Mouse (Mus musculus): ENCODE measurements around the gene Vwa8. TPM values are rescaled to one million over a fixed set of nuclear protein-coding genes. Genes with fewer than 3 reads are reported as not detected.

The Vwa8 gene
- polyA plus RNA-seq, 1 experiment from 2014 or later: 6.0 TPM

DNA sequence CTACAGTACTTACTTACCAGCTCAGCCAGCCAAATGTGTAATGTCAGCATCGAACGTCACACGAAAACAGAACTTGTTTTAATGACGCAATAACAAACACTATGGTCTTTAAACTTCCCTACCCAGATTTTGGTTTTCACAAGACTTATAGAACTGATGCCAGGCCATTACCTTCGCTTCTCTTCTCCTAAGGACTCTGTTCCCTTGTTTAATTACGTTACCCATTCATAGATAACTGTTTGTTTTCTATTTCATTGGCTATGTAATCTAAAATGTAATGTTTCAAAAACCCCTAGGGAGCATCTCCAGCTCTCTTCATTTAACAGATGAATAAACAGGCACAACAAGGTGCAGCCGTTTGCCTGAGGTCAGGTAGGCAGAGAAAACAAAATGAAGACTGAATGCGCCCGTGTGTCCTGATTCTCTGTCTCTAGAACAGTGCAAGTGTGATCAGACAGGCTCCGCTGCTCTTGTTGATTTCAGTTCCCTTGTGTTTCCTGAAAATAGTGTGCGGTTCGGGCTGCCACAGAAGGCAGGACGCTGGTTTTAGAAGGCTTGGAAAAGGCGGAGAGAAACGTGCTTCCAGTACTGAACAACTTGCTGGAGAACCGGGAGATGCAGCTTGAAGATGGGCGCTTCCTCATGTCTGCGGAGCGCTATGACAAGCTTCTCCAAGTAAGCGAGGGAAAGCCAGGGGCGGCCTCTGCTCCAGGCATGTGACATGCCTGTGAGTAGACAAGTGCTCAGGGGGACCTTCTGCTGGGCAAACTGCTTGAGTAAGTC is 76.1 kb downstream of the Vwa8 start:
- Histone ChIP-seq H3K27ac (no peak overlapping the region), H3K4me2 (no peak overlapping the region), H3K27me3 (no peaks in the 10 kb centered on the region), H3K9ac (no peak overlapping the region), H3K4me3 (replicated peaks) (no peak overlapping the region), H3K4me1 (replicated peaks) (no peaks in the 10 kb centered on the region), H3K9me3 (replicated peaks) (no peaks in the 10 kb centered on the region), H3K36me3 (0 out of 2 replicates have a peak, but pooled peaks cover 4% of the 10 kb centered on the region)
- 72% methylated on average over 21 of the region's 21 CpGs for WGBS (ENCODE audit: insufficient replicate concordance)
- no peak for DNase-seq
- no peak for ATAC-seq (ENCODE audit: low read depth)

- WGBS (ENCODE audit: insufficient replicate concordance): 55% methylated on average over 2 of the region's 2 CpGs
- ATAC-seq (ENCODE audit: low read depth): no peak
- no peak overlapping the region for H3K9ac ChIP-seq
These were observed 83.2 kb downstream of the Vwa8 start for GRCm38 (mm10) chr14:78932094-78932493.

GRCm38 (mm10) chr14:78933399-78933798 is 84.5 kb downstream of the Vwa8 start:
- H3K9ac ChIP-seq: no peak overlapping the region
- no peak overlapping the region for H3K4me3 ChIP-seq (replicated peaks)
- H3K4me2 ChIP-seq: no peak overlapping the region
- 0 out of 2 replicates have a peak, but pooled peaks cover 3% of the 10 kb centered on the region for H3K36me3 ChIP-seq
- DNase-seq (no peak), ATAC-seq (ENCODE audit: low read depth) (no peak)
- H3K4me1 ChIP-seq (replicated peaks): no peaks in the 10 kb centered on the region
- 76% methylated on average over 8 of the region's 8 CpGs for WGBS (ENCODE audit: insufficient replicate concordance)
- no peaks in the 10 kb centered on the region for H3K9me3 ChIP-seq (replicated peaks)
- no peak overlapping the region for H3K27ac ChIP-seq
- H3K27me3 ChIP-seq: no peaks in the 10 kb centered on the region

More at GRCm38 (mm10) chr14:78932094-78932493, 83.2 kb downstream of the Vwa8 start:
- Histone ChIP-seq H3K9me3 (replicated peaks) (no peaks in the 10 kb centered on the region), H3K4me2 (no peak overlapping the region), H3K27ac (no peak overlapping the region), H3K27me3 (no peaks in the 10 kb centered on the region), H3K4me3 (replicated peaks) (no peak overlapping the region), H3K36me3 (0 out of 2 replicates have a peak, but pooled peaks cover 3% of the 10 kb centered on the region), H3K4me1 (replicated peaks) (no peaks in the 10 kb centered on the region)
- DNase-seq: no peak

DNA sequence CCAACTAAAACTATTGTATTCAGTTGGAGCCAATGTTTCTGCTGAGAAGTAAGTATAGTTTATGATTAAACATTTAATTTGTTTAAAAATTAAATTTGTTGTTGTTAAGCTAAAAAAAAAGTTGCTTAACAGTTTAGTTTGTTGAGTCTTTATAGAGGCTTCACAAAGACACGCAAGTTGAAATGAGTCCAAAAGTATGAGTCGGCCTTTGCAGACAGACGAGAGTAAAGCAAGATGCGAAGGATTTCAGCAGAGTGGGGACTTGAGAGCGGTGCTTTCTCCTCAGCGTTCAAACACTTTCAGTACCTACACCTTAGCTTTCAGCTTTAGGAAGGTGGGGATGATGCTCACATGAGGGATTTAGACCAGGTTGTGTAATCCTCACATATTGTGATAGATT is 85.7 kb downstream of the Vwa8 start:
- DNase-seq: no peak
- Histone ChIP-seq H3K9me3 (replicated peaks) (no peaks in the 10 kb centered on the region), H3K4me1 (replicated peaks) (no peaks in the 10 kb centered on the region), H3K36me3 (0 out of 2 replicates have a peak, but pooled peaks cover 3% of the 10 kb centered on the region), H3K9ac (no peak overlapping the region), H3K4me2 (no peak overlapping the region), H3K27me3 (no peaks in the 10 kb centered on the region), H3K4me3 (replicated peaks) (no peak overlapping the region), H3K27ac (no peak overlapping the region)
- ATAC-seq (ENCODE audit: low read depth): no peak
- 84% methylated on average over 6 of the region's 6 CpGs for WGBS (ENCODE audit: insufficient replicate concordance)

DNA sequence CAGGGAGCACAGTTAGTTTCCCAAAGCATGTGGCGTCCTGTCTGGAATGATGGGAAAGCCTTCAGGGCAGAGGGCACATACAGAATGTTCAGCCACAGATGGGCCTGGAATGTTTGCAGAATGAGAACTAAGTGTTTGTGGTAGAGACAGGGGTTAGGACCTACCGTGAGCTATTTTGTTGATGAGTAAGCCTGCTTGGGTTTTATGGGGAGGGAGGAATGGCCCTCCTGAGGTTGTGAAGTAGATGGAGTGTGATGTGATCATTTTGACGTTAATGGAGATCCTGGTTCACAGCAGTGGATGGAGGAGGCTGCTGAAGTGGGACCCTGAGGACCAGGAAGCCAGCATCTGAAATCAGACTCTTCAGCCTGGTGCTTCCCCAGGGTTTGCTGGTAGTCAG is 86.9 kb downstream of the Vwa8 start:
- DNase-seq: no peak
- WGBS (ENCODE audit: insufficient replicate concordance): 62% methylated on average over 3 of the region's 3 CpGs
- Histone ChIP-seq H3K27me3 (no peaks in the 10 kb centered on the region), H3K4me2 (no peak overlapping the region), H3K27ac (no peak overlapping the region), H3K36me3 (peaks cover 7% of the 10 kb centered on the region; the same call in 1 of the 2 replicates), H3K9me3 (replicated peaks) (no peaks in the 10 kb centered on the region), H3K4me3 (replicated peaks) (no peak overlapping the region), H3K4me1 (replicated peaks) (no peaks in the 10 kb centered on the region), H3K9ac (no peak overlapping the region)
- no peak for ATAC-seq (ENCODE audit: low read depth)

- Histone ChIP-seq H3K9ac (no peak overlapping the region), H3K9me3 (replicated peaks) (no peaks in the 10 kb centered on the region), H3K4me1 (replicated peaks) (no peaks in the 10 kb centered on the region), H3K27ac (no peak overlapping the region), H3K36me3 (peaks cover 4% of the 10 kb centered on the region; the same call in 1 of the 2 replicates), H3K27me3 (no peaks in the 10 kb centered on the region), H3K4me3 (replicated peaks) (no peak overlapping the region), H3K4me2 (no peak overlapping the region)
- no peak for DNase-seq
- 72% methylated on average over 11 of the region's 11 CpGs for WGBS (ENCODE audit: insufficient replicate concordance)
- no peak for ATAC-seq (ENCODE audit: low read depth)
These were observed 93.1 kb downstream of the Vwa8 start for GRCm38 (mm10) chr14:78941741-78942475.

- no peak overlapping the region for H3K4me3 ChIP-seq (replicated peaks)
- WGBS (ENCODE audit: insufficient replicate concordance): 63% methylated on average over 2 of the region's 2 CpGs
- H3K27me3 ChIP-seq: no peaks in the 10 kb centered on the region
- no peaks in the 10 kb centered on the region for H3K4me1 ChIP-seq (replicated peaks)
- no peak for ATAC-seq (ENCODE audit: low read depth)
- no peak overlapping the region for H3K27ac ChIP-seq
- H3K36me3 ChIP-seq: 0 out of 2 replicates have a peak, but pooled peaks cover 2% of the 10 kb centered on the region
- H3K9me3 ChIP-seq (replicated peaks): no peaks in the 10 kb centered on the region
- H3K9ac ChIP-seq: no peak overlapping the region
- H3K4me2 ChIP-seq: no peak overlapping the region
- DNase-seq: no peak
These were observed 106.9 kb downstream of the Vwa8 start for GRCm38 (mm10) chr14:78955745-78956144.

- no peak overlapping the region for H3K9ac ChIP-seq
- H3K4me3 ChIP-seq (replicated peaks): no peak overlapping the region
- H3K9me3 ChIP-seq (replicated peaks): no peaks in the 10 kb centered on the region
- no peak overlapping the region for H3K4me2 ChIP-seq
- no peak for ATAC-seq (ENCODE audit: low read depth)
- DNase-seq: no peak
- no peaks in the 10 kb centered on the region for H3K4me1 ChIP-seq (replicated peaks)
- H3K27me3 ChIP-seq: no peaks in the 10 kb centered on the region
- WGBS (ENCODE audit: insufficient replicate concordance): 80% methylated on average over 10 of the region's 10 CpGs
- peaks cover 2% of the 10 kb centered on the region; the same call in 1 of the 2 replicates for H3K36me3 ChIP-seq
- H3K27ac ChIP-seq: no peak overlapping the region
These were observed 121.8 kb downstream of the Vwa8 start for GRCm38 (mm10) chr14:78970621-78971020.

GRCm38 (mm10) chr14:78972424-78972823 is 123.6 kb downstream of the Vwa8 start:
- Histone ChIP-seq H3K9ac (no peak overlapping the region), H3K36me3 (peaks cover 2% of the 10 kb centered on the region; the same call in 1 of the 2 replicates), H3K4me3 (replicated peaks) (no peak overlapping the region), H3K4me2 (no peak overlapping the region), H3K4me1 (replicated peaks) (no peaks in the 10 kb centered on the region), H3K9me3 (replicated peaks) (no peaks in the 10 kb centered on the region), H3K27me3 (no peaks in the 10 kb centered on the region), H3K27ac (no peak overlapping the region)
- WGBS (ENCODE audit: insufficient replicate concordance): 76% methylated on average over 1 of the region's 1 CpGs
- ATAC-seq (ENCODE audit: low read depth) (no peak), DNase-seq (no peak)

- Histone ChIP-seq H3K4me3 (replicated peaks) (no peak overlapping the region), H3K27ac (no peak overlapping the region), H3K27me3 (no peaks in the 10 kb centered on the region), H3K9me3 (replicated peaks) (no peaks in the 10 kb centered on the region), H3K9ac (no peak overlapping the region), H3K36me3 (no peaks in the 10 kb centered on the region), H3K4me2 (no peak overlapping the region), H3K4me1 (replicated peaks) (no peaks in the 10 kb centered on the region)
- ATAC-seq (ENCODE audit: low read depth) (no peak), DNase-seq (no peak)
- 64% methylated on average over 2 of the region's 2 CpGs for WGBS (ENCODE audit: insufficient replicate concordance)
These were observed 134.3 kb downstream of the Vwa8 start for GRCm38 (mm10) chr14:78983104-78983503.

GRCm38 (mm10) chr14:78984296-78984695 is 135.4 kb downstream of the Vwa8 start:
- DNase-seq: no peak
- Histone ChIP-seq H3K9ac (no peak overlapping the region), H3K27me3 (no peaks in the 10 kb centered on the region), H3K4me2 (no peak overlapping the region), H3K4me3 (replicated peaks) (no peak overlapping the region), H3K27ac (no peak overlapping the region), H3K9me3 (replicated peaks) (no peaks in the 10 kb centered on the region), H3K4me1 (replicated peaks) (no peaks in the 10 kb centered on the region), H3K36me3 (no peaks in the 10 kb centered on the region)
- 55% methylated on average over 2 of the region's 2 CpGs for WGBS (ENCODE audit: insufficient replicate concordance)
- ATAC-seq (ENCODE audit: low read depth): no peak

Measured in liver, embryonic 13.5 days (tissue).